ENCODE assay signal across 8 mouse cellular contexts in the genomic region with DNA sequence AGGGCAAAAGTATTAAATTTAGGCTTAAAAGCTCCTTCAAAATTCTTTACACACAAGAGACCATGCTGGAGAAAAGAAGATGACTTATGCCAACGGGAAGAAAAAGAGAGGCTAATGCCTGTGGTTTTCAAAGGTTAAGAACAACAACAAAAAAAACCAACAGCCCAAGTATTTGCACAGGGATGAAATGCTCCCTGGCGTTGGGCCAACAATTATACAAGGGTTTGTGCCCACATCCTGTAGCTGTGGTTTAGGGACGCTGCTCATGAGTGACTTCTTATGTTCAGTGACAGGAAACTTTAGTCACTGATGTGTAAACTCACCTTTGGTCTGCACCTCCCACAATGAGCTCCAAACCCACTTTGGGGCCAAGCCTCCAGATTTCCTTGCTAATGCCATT.
DNase-seq lines count a peak whose midpoint lies in the region; ATAC-seq lines count a peak whose summit lies in the region.

No protein-coding gene starts in this region.

- no peaks in the 10 kb centered on the region for H3K36me3 ChIP-seq in kidney, embryonic 15.5 days

- H3K27ac ChIP-seq in kidney, embryonic 15.5 days = 0 out of 2 replicates have a peak overlapping the region, but pooled peaks have one; percentile 20

- H3K4me3 ChIP-seq in kidney, embryonic 15.5 days (replicated peaks) = no peak overlapping the region

- H3K27me3 ChIP-seq in kidney, embryonic 15.5 days = no peaks in the 10 kb centered on the region

- 40% methylated on average over 3 of the region's 3 CpGs for WGBS in kidney, embryonic 15.5 days

- peak; percentile 25 for DNase-seq in urinary bladder, postnatal 10 days (ENCODE audit: low spot score)
- DNase-seq in urinary bladder, adult 2 months (ENCODE audit: low spot score) = no peak
- no peak for DNase-seq in layer of hippocampus, postnatal 10 days (ENCODE audit: low spot score in 2 of 2)
- DNase-seq in right cerebral cortex, postnatal 25 days = no peak
- no peak for DNase-seq in layer of hippocampus, adult 9-10 months (ENCODE audit: low spot score)
- DNase-seq in gastrocnemius, adult 8-10 months (ENCODE audit: low spot score in 2 of 2) = no peak

- H3K4me2 ChIP-seq in kidney, embryonic 15.5 days = no peak overlapping the region

- peaks cover 8% of the 10 kb centered on the region; the same call in 1 of the 2 replicates for H3K4me1 ChIP-seq in kidney, embryonic 15.5 days

- peak; percentile 60; the same call in 1 of the 2 replicates for ATAC-seq in kidney, embryonic 15.5 days (replicated peaks; ENCODE audit: low FRiP score)
- peak; percentile 85; the same call in 1 of the 2 replicates for ATAC-seq in neutrophil, adult 5-6 weeks (ENCODE audit: extremely low read depth, insufficient number of reproducible peaks, low FRiP score, poor library complexity, severe bottlenecking)

- no peak overlapping the region for H3K9ac ChIP-seq in kidney, embryonic 15.5 days

- H3K9me3 ChIP-seq in kidney, embryonic 15.5 days (replicated peaks) = no peaks in the 10 kb centered on the region
